Mouse (Mus musculus): Measurements from ENCODE around the gene Myh9.
"Not testable (repeated sequence)": the region's sequence is repeated elsewhere in the genome, so short reads cannot be mapped to it uniquely, and the experiment has no call there.

GRCm38 (mm10) chr15:77721509-77721908, 120.5 kb downstream of the Myh9 start:
- TF ChIP-seq CTCF (IDR thresholded peaks at IDR 0.05; ENCODE audit: low read depth); EP300 (optimal IDR thresholded peaks at IDR 0.05): not testable (repeated sequence)

All from stomach, postnatal 0 days (tissue).